Mouse (Mus musculus): ENCODE results near the gene Cept1. TPM values are rescaled to one million over a fixed set of nuclear protein-coding genes. Genes with fewer than 3 reads are reported as not detected.
"Not testable (repeated sequence)": the region's sequence is repeated elsewhere in the genome, so short reads cannot be mapped to it uniquely, and the experiment has no call there.

Cept1 gene
- polyA plus RNA-seq (2015; fragmentation: Nextera tagmentation; extraction: Ambion mirVana), result 59.4 and 64.1 TPM in 2 replicates

GRCm38 (mm10) chr3:106547171-106547923, at the start of gene Cept1, which contains the start of gene Dram2:
Gene Cept1 (minus strand): TSS chr3:106547802.
Gene Dram2 (plus strand): TSS chr3:106547798.
- peak within 1 kb of the TSS; percentile 86 for H3K4me2 ChIP-seq (ENCODE audit: low read depth, low read length)
- no peaks in the 10 kb centered on the region for H3K9me3 ChIP-seq (ENCODE audit: low read length)
- no peak for TF ChIP-seq EP300 (IDR thresholded peaks at IDR 0.05; ENCODE audit: low read depth)
- TF ChIP-seq CTCF (IDR thresholded peaks at IDR 0.05; ENCODE audit: low read depth), result no peak
- no peaks in the 10 kb centered on the region for H3K27me3 ChIP-seq (ENCODE audit: insufficient read depth, low read length)
- WGBS (ENCODE audit: insufficient replicate concordance), result 2% methylated on average over 53 of the region's 63 CpGs
- H3K27ac ChIP-seq (ENCODE audit: low read depth), result peak within 1 kb of the TSS; percentile 99
- no peaks in the 10 kb centered on the region; the same call in 1 of the 2 replicates for H3K36me3 ChIP-seq (replicated peaks; ENCODE audit: insufficient read depth, low read length)
- H3K4me1 ChIP-seq (ENCODE audit: insufficient read depth), result peaks cover 28% of the 10 kb centered on the region
- ATAC-seq (peak; percentile 94), DNase-seq (peak; percentile 93)
- peak within 1 kb of the TSS; percentile 96 for H3K4me3 ChIP-seq (ENCODE audit: low read depth, low read length)
- peak within 1 kb of the TSS; percentile 98 for H3K9ac ChIP-seq (replicated peaks)

- H3K4me3 ChIP-seq (ENCODE audit: low read depth, low read length); H3K9ac ChIP-seq (replicated peaks); H3K4me1 ChIP-seq (ENCODE audit: insufficient read depth); H3K9me3 ChIP-seq (ENCODE audit: low read length); H3K4me2 ChIP-seq (ENCODE audit: low read depth, low read length); ATAC-seq; H3K27ac ChIP-seq (ENCODE audit: low read depth); DNase-seq; H3K36me3 ChIP-seq (replicated peaks; ENCODE audit: insufficient read depth, low read length); H3K27me3 ChIP-seq (ENCODE audit: insufficient read depth, low read length): not testable (repeated sequence)
- 67% methylated on average over 4 of the region's 4 CpGs for WGBS (ENCODE audit: insufficient replicate concordance)
These were observed 46.0 kb upstream of the Cept1 start for GRCm38 (mm10) chr3:106593631-106594030.

GRCm38 (mm10) chr3:106579296-106579695, 31.7 kb upstream of the Cept1 start:
- Histone ChIP-seq H3K9me3 (ENCODE audit: low read length) (no peaks in the 10 kb centered on the region), H3K4me1 (ENCODE audit: insufficient read depth) (no peaks in the 10 kb centered on the region), H3K27me3 (ENCODE audit: insufficient read depth, low read length) (no peaks in the 10 kb centered on the region), H3K9ac (replicated peaks) (no peak overlapping the region), H3K4me3 (ENCODE audit: low read depth, low read length) (no peak overlapping the region), H3K27ac (ENCODE audit: low read depth) (no peak overlapping the region), H3K4me2 (ENCODE audit: low read depth, low read length) (no peak overlapping the region), H3K36me3 (replicated peaks; ENCODE audit: insufficient read depth, low read length) (no peaks in the 10 kb centered on the region)
- 95% methylated on average over 2 of the region's 2 CpGs for whole genome bisulfite sequencing (ENCODE audit: insufficient replicate concordance)
- TF ChIP-seq CTCF (IDR thresholded peaks at IDR 0.05; ENCODE audit: low read depth) (no peak), EP300 (IDR thresholded peaks at IDR 0.05; ENCODE audit: low read depth) (no peak)
- ATAC-seq (no peak), DNase-seq (no peak)

GRCm38 (mm10) chr3:106573191-106573590, 25.6 kb upstream of the Cept1 start:
- TF ChIP-seq EP300 (IDR thresholded peaks at IDR 0.05; ENCODE audit: low read depth), result no peak
- no peak for TF ChIP-seq CTCF (IDR thresholded peaks at IDR 0.05; ENCODE audit: low read depth)
- peaks cover 14% of the 10 kb centered on the region; the same call in 1 of the 2 replicates for H3K36me3 ChIP-seq (replicated peaks; ENCODE audit: insufficient read depth, low read length)
- H3K4me1 ChIP-seq (ENCODE audit: insufficient read depth), result no peaks in the 10 kb centered on the region
- H3K4me2 ChIP-seq (ENCODE audit: low read depth, low read length), result no peak overlapping the region
- H3K27me3 ChIP-seq (ENCODE audit: insufficient read depth, low read length), result no peaks in the 10 kb centered on the region
- H3K27ac ChIP-seq (ENCODE audit: low read depth), result no peak overlapping the region
- no peak overlapping the region for H3K4me3 ChIP-seq (ENCODE audit: low read depth, low read length)
- H3K9ac ChIP-seq (replicated peaks), result no peak overlapping the region
- no peaks in the 10 kb centered on the region for H3K9me3 ChIP-seq (ENCODE audit: low read length)
- DNase-seq (no peak), ATAC-seq (no peak)
- WGBS (ENCODE audit: insufficient replicate concordance), result 59% methylated on average over 3 of the region's 3 CpGs

GRCm38 (mm10) chr3:106565876-106566275, 18.3 kb upstream of the Cept1 start:
- TF ChIP-seq CTCF (IDR thresholded peaks at IDR 0.05; ENCODE audit: low read depth) (no peak), EP300 (IDR thresholded peaks at IDR 0.05; ENCODE audit: low read depth) (peak; percentile 47; the same call in 1 of the 2 replicates)
- Histone ChIP-seq H3K9ac (replicated peaks) (no peak overlapping the region), H3K4me3 (ENCODE audit: low read depth, low read length) (no peak overlapping the region), H3K27ac (ENCODE audit: low read depth) (peak overlapping the region; percentile 71), H3K4me1 (ENCODE audit: insufficient read depth) (no peaks in the 10 kb centered on the region), H3K4me2 (ENCODE audit: low read depth, low read length) (no peak overlapping the region), H3K36me3 (replicated peaks; ENCODE audit: insufficient read depth, low read length) (peaks cover 6% of the 10 kb centered on the region; the same call in 1 of the 2 replicates), H3K27me3 (ENCODE audit: insufficient read depth, low read length) (no peaks in the 10 kb centered on the region), H3K9me3 (ENCODE audit: low read length) (no peaks in the 10 kb centered on the region)
- DNase-seq (no peak), ATAC-seq (peak; percentile 94)
- WGBS (ENCODE audit: insufficient replicate concordance), result 55% methylated on average over 3 of the region's 3 CpGs

- Histone ChIP-seq H3K36me3 (replicated peaks; ENCODE audit: insufficient read depth, low read length) (peaks cover 25% of the 10 kb centered on the region), H3K4me2 (ENCODE audit: low read depth, low read length) (no peak overlapping the region), H3K4me1 (ENCODE audit: insufficient read depth) (no peaks in the 10 kb centered on the region), H3K9ac (replicated peaks) (no peak overlapping the region), H3K27ac (ENCODE audit: low read depth) (no peak overlapping the region), H3K27me3 (ENCODE audit: insufficient read depth, low read length) (no peaks in the 10 kb centered on the region), H3K4me3 (ENCODE audit: low read depth, low read length) (no peak overlapping the region), H3K9me3 (ENCODE audit: low read length) (no peaks in the 10 kb centered on the region)
- ATAC-seq (no peak), DNase-seq (no peak)
- no peak for TF ChIP-seq CTCF (IDR thresholded peaks at IDR 0.05; ENCODE audit: low read depth)
- TF ChIP-seq EP300 (IDR thresholded peaks at IDR 0.05; ENCODE audit: low read depth), result no peak; the same call in 1 of the 2 replicates
These were observed 10.7 kb upstream of the Cept1 start for GRCm38 (mm10) chr3:106558271-106558670.

All from liver, postnatal 0 days (tissue).